In the genomic region with DNA sequence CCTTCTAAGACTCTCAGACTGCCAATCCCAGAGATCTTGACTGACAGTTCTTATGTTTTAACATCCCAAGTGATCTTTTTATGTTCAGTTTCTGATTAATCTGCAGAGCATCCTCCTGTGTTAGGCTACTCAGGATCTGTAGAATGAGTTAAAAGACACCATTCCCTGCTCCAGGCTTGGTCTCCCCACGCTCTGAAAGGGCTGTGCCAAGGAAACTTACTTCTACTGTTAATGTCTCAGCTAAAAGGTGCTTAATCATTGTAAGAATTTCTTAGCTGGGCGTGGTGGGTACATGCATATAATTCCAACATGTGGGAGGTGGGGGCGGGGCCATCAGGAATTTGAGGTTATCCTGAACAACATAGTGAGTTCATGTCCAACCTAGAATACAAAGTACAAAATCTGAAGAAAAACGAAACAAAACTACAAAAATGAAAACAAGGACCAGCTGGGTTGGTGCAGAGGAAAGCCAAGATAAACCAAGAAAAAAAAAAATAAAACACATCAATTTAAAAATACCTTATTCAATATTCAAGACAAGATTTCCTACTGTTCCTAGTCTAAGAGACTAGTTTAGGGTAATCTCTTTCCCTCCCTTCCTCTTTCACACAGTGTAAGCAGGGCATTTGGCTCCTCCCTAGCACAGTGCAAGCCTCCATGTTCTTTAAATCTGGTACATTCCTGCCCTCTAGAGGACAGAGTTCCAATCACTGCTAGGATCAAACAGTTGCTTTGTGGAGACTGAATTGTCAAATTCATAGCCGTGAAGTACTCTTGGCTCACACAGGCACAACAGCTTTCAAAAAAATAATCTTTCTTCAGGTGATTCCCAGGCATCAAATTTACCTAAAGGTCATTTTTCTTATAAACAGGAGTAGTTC, we compare ENCODE assay signal across 8 mouse cellular contexts.
DNase-seq lines count a peak whose midpoint lies in the region; ATAC-seq and TF ChIP-seq lines count a peak whose summit lies in the region.

No protein-coding gene starts in this region.

- H3K9me3 ChIP-seq in hindbrain, embryonic 12.5 days (replicated peaks) = no peaks in the 10 kb centered on the region
- H3K9me3 ChIP-seq in neural tube, embryonic 13.5 days = no peaks in the 10 kb centered on the region

- no peak overlapping the region for H3K4me3 ChIP-seq in hindbrain, embryonic 12.5 days
- no peak overlapping the region for H3K4me3 ChIP-seq in lung, adult 2 months (replicated peaks; ENCODE audit: extremely low read depth, low read depth, low read length)
- H3K4me3 ChIP-seq in neural tube, embryonic 13.5 days = no peak overlapping the region

- peak; percentile 94 for ATAC-seq in hindbrain, embryonic 12.5 days (ENCODE audit: low FRiP score)
- ATAC-seq in neural tube, embryonic 13.5 days (ENCODE audit: low read depth) = peak; percentile 99
- no peak for ATAC-seq in erythroid progenitor cell, adult 5-6 weeks (replicated peaks; ENCODE audit: low FRiP score, poor library complexity, severe bottlenecking)

- no peaks in the 10 kb centered on the region for H3K27me3 ChIP-seq in hindbrain, embryonic 12.5 days
- H3K27me3 ChIP-seq in neural tube, embryonic 13.5 days = no peaks in the 10 kb centered on the region

- TF ChIP-seq CTCF in lung, adult 2 months (IDR thresholded peaks at IDR 0.05; ENCODE audit: insufficient read depth, low read length) = peak; percentile 49; the same call in 1 of the 2 replicates

- H3K36me3 ChIP-seq in hindbrain, embryonic 12.5 days = no peaks in the 10 kb centered on the region
- no peaks in the 10 kb centered on the region for H3K36me3 ChIP-seq in neural tube, embryonic 13.5 days

- 54% methylated on average over 5 of the region's 5 CpGs for WGBS in hindbrain, embryonic 12.5 days
- WGBS in lung, adult 2 months = 25% methylated on average over 5 of the region's 5 CpGs
- WGBS in neural tube, embryonic 13.5 days = 53% methylated on average over 5 of the region's 5 CpGs

- H3K27ac ChIP-seq in hindbrain, embryonic 12.5 days = no peak overlapping the region
- no peak overlapping the region for H3K27ac ChIP-seq in neural tube, embryonic 13.5 days (replicated peaks)

- peak; percentile 84 for DNase-seq in ZHBTc4 (ENCODE audit: low read depth, low spot score)
- peak; percentile 70 for DNase-seq in cerebellum, adult 9-11 months
- DNase-seq in frontal cortex, postnatal 10 days (ENCODE audit: low spot score in 2 of 2) = peak; percentile 41 to 50
- peak; percentile 62 to 78 for DNase-seq in layer of hippocampus, adult 8-10 months (ENCODE audit: low spot score in 2 of 2)
- no peak for DNase-seq in lung, adult 2 months

- H3K4me1 ChIP-seq in hindbrain, embryonic 12.5 days = peaks cover 5% of the 10 kb centered on the region; the same call in 1 of the 2 replicates
- H3K4me1 ChIP-seq in lung, adult 2 months (ENCODE audit: control insufficient read depth, insufficient read depth, low read length) = peaks cover 8% of the 10 kb centered on the region
- H3K4me1 ChIP-seq in neural tube, embryonic 13.5 days (replicated peaks) = peaks cover 4% of the 10 kb centered on the region; the same call in 1 of the 2 replicates

- H3K9ac ChIP-seq in hindbrain, embryonic 12.5 days = no peak overlapping the region
- H3K9ac ChIP-seq in neural tube, embryonic 13.5 days = no peak overlapping the region

- no peak overlapping the region for H3K4me2 ChIP-seq in hindbrain, embryonic 12.5 days (replicated peaks)
- no peak overlapping the region for H3K4me2 ChIP-seq in neural tube, embryonic 13.5 days

- no peak for TF ChIP-seq POLR2A in lung, adult 2 months (IDR thresholded peaks at IDR 0.05; ENCODE audit: borderline replicate concordance, extremely low read depth, low read depth, low read length)
